Mouse (Mus musculus) ES-Bruce4 (cell line): ENCODE measurements around the gene Nptn.

Source experiments
- CTCF ChIP-seq: IDR thresholded peaks from one replicate; pipeline ENCODE4 v1.8.1; 2011; ENCODE audit warnings: low read depth, low read length
- EP300 ChIP-seq: IDR thresholded peaks from 2 replicates; pipeline ENCODE4 v1.6.1; 2011; ENCODE audit warnings: low read depth, low read length; ENCODE audit not compliant: insufficient read depth

GRCm38 (mm10) chr9:58554908-58555684 is 26.9 kb upstream of the Nptn start, which contains the start of gene Cd276:
- TF ChIP-seq CTCF (no peak), EP300 (no peak)
